Mouse (Mus musculus): ENCODE measurements around the gene Deup1.

GRCm38 (mm10) chr9:15600859-15601540 lies 26.7 kb downstream of the Deup1 start:
- TF ChIP-seq CTCF (IDR thresholded peaks at IDR 0.05; ENCODE audit: control insufficient read depth, insufficient read depth, low read length) (no peak), POLR2A (IDR thresholded peaks at IDR 0.05; ENCODE audit: borderline replicate concordance, control insufficient read depth, low read depth, low read length) (no peak)
